Mouse (Mus musculus) lung, embryonic 16.5 days (tissue): Measurements from ENCODE around the gene Mvd. TPM values are rescaled to one million over a fixed set of nuclear protein-coding genes. Genes with fewer than 3 reads are reported as not detected.

ENCODE experiments used
- ATAC-seq: fragments of 200-750 bp; cut with Nextera tagmentation; 2 replicates; pipeline ENCODE4 v1.8.0; 2017; ENCODE audit warnings: low read depth, mild to moderate bottlenecking, moderate library complexity
- H3K27ac ChIP-seq: fragments of 300-500 bp; sonication (generic); 2 replicates; pipeline ENCODE4 v1.5.1; 2014; ENCODE audit warnings: mild to moderate bottlenecking, control low read depth, low read length
- H3K27me3 ChIP-seq: fragments of 300-500 bp; sonication (generic); 2 replicates; pipeline ENCODE4 v1.6.1; 2014; ENCODE audit warnings: low read depth, low read length, mixed read lengths; ENCODE audit not compliant: control insufficient read depth, insufficient read depth
- H3K36me3 ChIP-seq: fragments of 300-500 bp; sonication (generic); 2 replicates; pipeline ENCODE4 v1.6.1; 2014; ENCODE audit warnings: low read length; ENCODE audit not compliant: control insufficient read depth, insufficient read depth
- H3K4me1 ChIP-seq: fragments of 300-500 bp; sonication (generic); replicated peaks from 2 replicates; pipeline ENCODE4 v1.6.1; 2014; ENCODE audit warnings: low read length, mixed read lengths; ENCODE audit not compliant: control insufficient read depth, insufficient read depth
- H3K4me2 ChIP-seq: fragments of 300-500 bp; sonication (generic); 2 replicates; pipeline ENCODE4 v1.6.1; 2014; ENCODE audit warnings: low read depth, low read length, control low read depth
- H3K4me3 ChIP-seq: fragments of 300-500 bp; sonication (generic); 2 replicates; pipeline ENCODE4 v1.5.1; 2014; ENCODE audit warnings: mild to moderate bottlenecking, low read length, control low read depth
- H3K9ac ChIP-seq: fragments of 300-500 bp; sonication (generic); 2 replicates; pipeline ENCODE4 v1.6.1; 2014; ENCODE audit warnings: low read length, control low read depth
- H3K9me3 ChIP-seq: fragments of 300-500 bp; sonication (generic); 2 replicates; pipeline ENCODE4 v1.6.1; 2016; ENCODE audit warnings: low read length; ENCODE audit not compliant: control insufficient read depth
- WGBS: fragments of 180-500 bp; shearing (Covaris S2); extraction: QIAGEN DNeasy Blood & Tissue Kit; methylation state at CpG from one replicate; pipeline ENCODE4 v1.1.7; 2014; 5-methylcytosine and 5-hydroxymethylcytosine counted together
- polyA plus RNA-seq: library from polyadenylated mRNA; unstranded; fragments of >200 nt; fragmentation: Nextera tagmentation; extraction: Ambion mirVana; gene quantifications from 2 replicates; pipeline ENCODE4 v1.2.1, GENCODE M21; 2015

Mvd gene
- polyA plus RNA-seq, 1 experiment from 2014 or later = 20.6 TPM

- ATAC-seq = peak; percentile 94
- peaks cover 4% of the 10 kb centered on the region for H3K36me3 ChIP-seq
- H3K27ac ChIP-seq = peak within 1 kb of the TSS; percentile 85
These were observed 10.6 kb downstream of the Mvd start, which contains the start of gene Cyba for GRCm38 (mm10) chr8:122432443-122433268. Cyba (minus strand) TSS chr8:122432930.

DNA sequence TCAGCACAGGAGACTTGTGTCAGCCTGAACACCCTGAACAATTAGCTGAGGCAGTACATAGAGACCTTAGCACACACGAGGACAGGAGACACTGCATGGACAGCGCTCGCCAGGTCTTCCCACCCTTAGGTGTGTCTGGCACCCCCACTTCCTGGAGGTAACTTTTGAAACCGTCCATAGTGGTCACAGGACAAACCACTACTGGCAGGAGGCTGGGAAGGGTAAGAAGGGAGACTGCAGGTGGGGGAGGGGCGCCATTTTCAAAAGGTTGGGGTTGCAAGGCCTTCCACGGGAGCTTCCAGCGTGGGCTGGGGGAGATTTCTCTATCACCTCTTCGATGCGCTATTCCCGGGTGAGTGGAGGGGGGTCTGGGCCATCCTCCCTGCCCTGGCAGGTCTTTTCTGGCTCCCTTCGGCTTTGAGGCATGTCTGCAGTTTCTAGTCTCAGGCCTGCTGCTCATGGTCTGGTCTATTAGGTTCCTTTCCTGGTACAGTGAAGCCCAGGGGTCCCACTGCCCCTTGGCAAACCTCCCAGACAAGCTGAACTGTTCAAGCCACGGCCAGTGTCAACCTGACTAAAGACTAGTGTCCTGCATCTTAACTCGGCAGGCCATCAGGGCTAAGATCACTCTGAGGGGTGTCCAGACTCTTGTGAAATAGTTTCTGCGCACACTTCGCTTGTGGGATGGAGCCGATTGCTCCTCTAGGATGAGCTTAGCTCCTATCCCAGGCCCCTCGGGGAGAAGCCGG lies 11.4 kb downstream of the Mvd start:
- Histone ChIP-seq H3K36me3 (peaks cover 4% of the 10 kb centered on the region), H3K4me1 (peaks cover 19% of the 10 kb centered on the region), H3K4me3 (peak overlapping the region; percentile 73), H3K27ac (peak overlapping the region; percentile 85), H3K4me2 (peak overlapping the region; percentile 92), H3K9ac (peak overlapping the region; percentile 89), H3K27me3 (no peaks in the 10 kb centered on the region), H3K9me3 (0 out of 2 replicates have a peak, but pooled peaks cover 5% of the 10 kb centered on the region)
- WGBS = 26% methylated on average over 18 of the region's 18 CpGs
- peak; percentile 9; the same call in 1 of the 2 replicates for ATAC-seq

More at GRCm38 (mm10) chr8:122432443-122433268, 10.6 kb downstream of the Mvd start, which contains the start of gene Cyba:
- Histone ChIP-seq H3K27me3 (no peaks in the 10 kb centered on the region), H3K4me1 (peaks cover 19% of the 10 kb centered on the region), H3K4me2 (peak within 1 kb of the TSS; percentile 92), H3K9ac (peak within 1 kb of the TSS; percentile 89), H3K9me3 (0 out of 2 replicates have a peak, but pooled peaks cover 5% of the 10 kb centered on the region), H3K4me3 (peak within 1 kb of the TSS; percentile 73)
- 2% methylated on average over 40 of the region's 45 CpGs for WGBS

- WGBS = 70% methylated on average over 3 of the region's 3 CpGs
- H3K9ac ChIP-seq = no peak overlapping the region
- H3K36me3 ChIP-seq = peaks cover 4% of the 10 kb centered on the region
- H3K4me1 ChIP-seq = peaks cover 19% of the 10 kb centered on the region
- no peak for ATAC-seq
- H3K4me3 ChIP-seq = no peak overlapping the region
- no peak overlapping the region for H3K27ac ChIP-seq
- H3K4me2 ChIP-seq = no peak overlapping the region
- 0 out of 2 replicates have a peak, but pooled peaks cover 5% of the 10 kb centered on the region for H3K9me3 ChIP-seq
- H3K27me3 ChIP-seq = no peaks in the 10 kb centered on the region
These were observed 12.6 kb downstream of the Mvd start for GRCm38 (mm10) chr8:122430646-122431045.

GRCm38 (mm10) chr8:122430058-122430636 lies 13.1 kb downstream of the Mvd start:
- Histone ChIP-seq H3K36me3 (no peaks in the 10 kb centered on the region), H3K9me3 (no peaks in the 10 kb centered on the region), H3K4me3 (no peak overlapping the region), H3K9ac (no peak overlapping the region), H3K27ac (no peak overlapping the region), H3K27me3 (no peaks in the 10 kb centered on the region), H3K4me1 (peaks cover 19% of the 10 kb centered on the region), H3K4me2 (no peak overlapping the region)
- WGBS = 73% methylated on average over 10 of the region's 10 CpGs
- no peak for ATAC-seq

GRCm38 (mm10) chr8:122428163-122428562 lies 15.1 kb downstream of the Mvd start:
- H3K4me1 ChIP-seq = peaks cover 17% of the 10 kb centered on the region
- H3K27ac ChIP-seq = no peak overlapping the region
- H3K4me3 ChIP-seq = no peak overlapping the region
- H3K27me3 ChIP-seq = no peaks in the 10 kb centered on the region
- no peak overlapping the region for H3K4me2 ChIP-seq
- no peaks in the 10 kb centered on the region for H3K36me3 ChIP-seq
- no peaks in the 10 kb centered on the region for H3K9me3 ChIP-seq
- no peak for ATAC-seq
- WGBS = 87% methylated on average over 9 of the region's 9 CpGs
- H3K9ac ChIP-seq = no peak overlapping the region

DNA sequence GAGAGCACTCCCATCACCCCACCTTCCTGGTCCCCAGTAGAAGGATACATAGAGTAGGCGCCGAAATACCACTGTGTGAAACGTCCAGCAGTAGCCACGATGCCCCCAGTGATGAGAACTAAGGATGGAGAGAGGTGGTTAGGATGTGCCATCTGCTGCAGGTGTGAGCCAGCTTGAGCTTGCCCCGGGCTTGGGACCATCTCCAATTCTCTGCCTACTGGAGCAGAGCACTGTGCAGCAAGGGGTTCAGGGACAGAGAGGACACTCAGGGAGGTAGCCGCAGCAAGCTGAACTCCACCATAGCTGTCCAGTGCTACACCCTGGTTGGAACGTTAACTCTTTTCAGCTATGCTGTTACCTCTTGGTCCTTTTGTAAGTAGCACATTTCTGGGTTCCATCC lies 15.6 kb downstream of the Mvd start:
- Histone ChIP-seq H3K4me3 (no peak overlapping the region), H3K4me2 (no peak overlapping the region), H3K27me3 (no peaks in the 10 kb centered on the region), H3K27ac (no peak overlapping the region), H3K9me3 (no peaks in the 10 kb centered on the region), H3K4me1 (peaks cover 13% of the 10 kb centered on the region), H3K36me3 (no peaks in the 10 kb centered on the region), H3K9ac (no peak overlapping the region)
- WGBS = 86% methylated on average over 7 of the region's 7 CpGs
- no peak for ATAC-seq

- H3K9me3 ChIP-seq = no peaks in the 10 kb centered on the region
- no peak overlapping the region for H3K4me2 ChIP-seq
- no peak for ATAC-seq
- WGBS = 72% methylated on average over 9 of the region's 9 CpGs
- peaks cover 1% of the 10 kb centered on the region for H3K4me1 ChIP-seq
- H3K27ac ChIP-seq = no peak overlapping the region
- no peak overlapping the region for H3K9ac ChIP-seq
- no peaks in the 10 kb centered on the region for H3K27me3 ChIP-seq
- H3K36me3 ChIP-seq = no peaks in the 10 kb centered on the region
- no peak overlapping the region for H3K4me3 ChIP-seq
These were observed 17.1 kb downstream of the Mvd start for GRCm38 (mm10) chr8:122426145-122426544.

DNA sequence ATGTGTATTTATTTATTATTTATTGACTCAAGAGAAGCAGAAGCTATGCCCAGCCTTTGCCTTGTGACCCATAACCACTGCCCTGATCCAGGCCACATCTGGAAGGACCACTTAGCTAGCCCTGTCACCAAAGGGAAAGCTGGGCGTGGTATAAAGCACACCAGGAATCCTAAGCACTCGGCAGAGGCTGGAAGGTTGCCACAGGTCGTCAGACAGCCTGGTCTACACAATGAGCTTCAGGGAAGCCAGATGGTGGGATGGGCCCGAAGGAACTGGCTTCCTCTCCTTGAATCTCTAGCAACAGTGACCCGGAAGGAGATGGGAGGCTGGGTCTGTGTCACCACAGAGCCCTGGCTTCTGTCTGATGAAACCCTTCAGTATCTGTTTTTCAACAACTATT lies 19.6 kb downstream of the Mvd start:
- Histone ChIP-seq H3K9ac (no peak overlapping the region), H3K27me3 (no peaks in the 10 kb centered on the region)

DNA sequence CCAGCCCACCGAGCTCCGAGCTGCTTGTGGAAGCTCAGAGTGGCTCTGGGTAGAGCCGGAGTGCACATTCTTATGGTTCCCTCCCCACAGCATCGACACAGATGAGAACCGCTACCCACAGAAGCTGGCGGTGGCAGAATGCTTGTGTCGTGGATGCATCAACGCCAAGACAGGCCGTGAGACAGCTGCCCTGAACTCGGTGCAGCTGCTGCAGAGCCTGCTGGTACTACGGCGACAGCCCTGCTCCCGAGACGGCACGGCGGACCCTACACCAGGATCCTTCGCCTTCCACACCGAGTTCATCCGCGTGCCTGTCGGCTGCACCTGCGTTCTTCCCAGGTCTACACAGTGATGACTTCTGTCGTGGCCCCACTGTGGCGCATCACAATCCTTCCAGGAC lies 20.0 kb downstream of the Mvd start:
- WGBS = 75% methylated on average over 24 of the region's 24 CpGs
- no peak overlapping the region for H3K4me3 ChIP-seq
- no peaks in the 10 kb centered on the region for H3K9me3 ChIP-seq
- H3K4me2 ChIP-seq = no peak overlapping the region
- no peaks in the 10 kb centered on the region for H3K36me3 ChIP-seq
- no peak overlapping the region for H3K9ac ChIP-seq
- no peaks in the 10 kb centered on the region for H3K27me3 ChIP-seq
- ATAC-seq = no peak
- no peak overlapping the region for H3K27ac ChIP-seq
- peaks cover 4% of the 10 kb centered on the region for H3K4me1 ChIP-seq

More for the DNA sequence above, 19.6 kb downstream of the Mvd start:
- H3K4me2 ChIP-seq = no peak overlapping the region
- H3K9me3 ChIP-seq = no peaks in the 10 kb centered on the region
- H3K36me3 ChIP-seq = no peaks in the 10 kb centered on the region
- no peak overlapping the region for H3K27ac ChIP-seq
- H3K4me3 ChIP-seq = no peak overlapping the region
- peaks cover 4% of the 10 kb centered on the region for H3K4me1 ChIP-seq
- ATAC-seq = no peak
- 37% methylated on average over 5 of the region's 5 CpGs for WGBS
